Mouse (Mus musculus) activated CD4-positive, CD25-positive, alpha-beta regulatory T cell (primary cell): ENCODE measurements around the gene Igtp. TPM values are rescaled to one million over a fixed set of nuclear protein-coding genes. Genes with fewer than 3 reads are reported as not detected.

Experiments used
- polyA plus RNA-seq, 2 experiments: library from polyadenylated mRNA; unstranded; fragments of 100-300 nt; shearing (Covaris generic); gene quantifications; one replicate each; pipeline ENCODE4 v1.2.1; 2017

Igtp gene
- polyA plus RNA-seq = 100 to 1,000 TPM; 514 to 718 TPM

DNA sequence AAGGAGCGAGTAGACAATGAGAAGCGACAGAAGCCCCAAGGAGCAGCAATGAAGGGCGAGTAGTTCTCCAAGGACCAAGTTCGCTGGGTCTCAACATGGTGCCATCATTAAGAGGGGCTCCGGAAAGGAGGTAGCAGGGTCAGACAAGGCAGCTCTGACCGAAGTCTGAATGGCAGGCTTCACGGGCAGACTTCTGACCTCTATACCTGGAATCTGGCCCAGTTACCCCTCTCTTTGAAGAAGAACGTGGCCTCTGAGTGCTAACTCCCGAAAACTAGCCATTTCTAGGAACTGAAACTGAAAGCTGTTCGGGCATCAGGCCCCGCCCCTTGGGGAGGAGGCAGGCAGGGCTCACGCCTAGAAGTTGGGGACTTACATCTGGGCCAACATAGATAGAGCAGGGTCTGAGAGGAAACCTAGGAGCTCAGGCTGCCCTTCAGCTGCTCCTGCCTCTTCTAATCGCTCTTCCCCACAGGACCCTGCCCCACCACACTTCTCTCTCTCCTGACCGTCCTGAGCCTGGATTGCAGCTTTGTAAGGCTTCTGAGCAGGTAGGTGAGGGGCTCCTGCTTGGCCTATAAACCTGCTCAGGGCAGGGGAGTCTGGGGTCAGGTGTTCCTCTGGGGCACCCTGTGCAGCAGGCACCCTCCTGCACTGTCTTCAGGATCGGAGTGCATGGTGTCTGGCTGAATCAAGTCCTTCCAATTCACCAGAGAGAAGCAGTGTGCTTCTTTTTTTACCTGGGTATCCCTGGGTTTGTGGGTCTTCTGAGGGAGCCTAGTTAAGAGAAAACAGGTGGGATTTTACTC is at the start of gene Igtp, which contains the start of gene Irgm2:
Igtp (plus strand) TSS at position 328 of the 809 bp plus-strand sequence.
Irgm2 (plus strand) TSS at position 390 of the 809 bp plus-strand sequence.

GRCm38 (mm10) chr11:58168167-58168915 is 31.0 kb upstream of the Igtp start, which contains the start of gene Gemin5:
TSS of gene Gemin5 (minus strand) at chr11:58168539.

GRCm38 (mm10) chr11:58171459-58172091 is 27.8 kb upstream of the Igtp start, which contains the start of gene Mrpl22:
TSS of gene Mrpl22 (plus strand) at chr11:58171661.

Other genes starting within 250 kb of the Igtp start
- gene Larp1, start 190.5 kb upstream of the Igtp start, polyA plus RNA-seq = 100 to 1,000 TPM in 1 of 2 experiments, 10 to 100 TPM in 1; 89.3 to 100 TPM
- not detected for gene Gm12248, start 106.4 kb upstream of the Igtp start, polyA plus RNA-seq
- gene Cnot8, start 95.4 kb upstream of the Igtp start, polyA plus RNA-seq = 100 to 1,000 TPM in 1 of 2 experiments, 10 to 100 TPM in 1; 97.5 to 111 TPM
- 10 to 100 TPM; 12.4 to 17.4 TPM for gene Gemin5, start 31.0 kb upstream of the Igtp start, polyA plus RNA-seq
- 10 to 100 TPM; 51.1 to 66.0 TPM for gene Mrpl22, start 27.9 kb upstream of the Igtp start, polyA plus RNA-seq
- 100 to 1,000 TPM in 1 of 2 experiments, 10 to 100 TPM in 1; 52.4 to 106 TPM for gene Irgm2, start 62 bp downstream of the Igtp start, polyA plus RNA-seq
- gene 4930438A08Rik, start 75.2 kb downstream of the Igtp start, polyA plus RNA-seq = not detected
- gene Zfp692, start 107.5 kb downstream of the Igtp start, polyA plus RNA-seq = 10 to 100 TPM; 25.6 to 28.0 TPM
- 10 to 100 TPM; 29.7 to 51.5 TPM for gene Zfp672, start 130.8 kb downstream of the Igtp start, polyA plus RNA-seq
- gene Sh3bp5l, start 131.2 kb downstream of the Igtp start, polyA plus RNA-seq = 10 to 100 TPM; 11.3 to 19.7 TPM
- under 1 TPM in 1 of 2 experiments, not detected in 1; 0.21 TPM for gene Lypd8, start 179.5 kb downstream of the Igtp start, polyA plus RNA-seq
- gene 1810065E05Rik, start 221.6 kb downstream of the Igtp start, polyA plus RNA-seq = not detected
- gene Gm12253, start 233.0 kb downstream of the Igtp start, polyA plus RNA-seq = under 1 TPM in 1 of 2 experiments, not detected in 1; 0.12 TPM